Mouse (Mus musculus) embryonic facial prominence, embryonic 15.5 days (tissue): Measurements from ENCODE around the gene Agk. TPM values are rescaled to one million over a fixed set of nuclear protein-coding genes. Genes with fewer than 3 reads are reported as not detected.

ENCODE experiments used
- ATAC-seq: fragments of 200-750 bp; cut with Nextera tagmentation; 2 replicates; pipeline ENCODE4 v1.8.0; 2017; ENCODE audit warnings: low read depth, moderate TSS enrichment; ENCODE audit not compliant: insufficient number of reproducible peaks, low FRiP score, low TSS enrichment
- H3K27ac ChIP-seq: fragments of 300-500 bp; sonication (generic); replicated peaks from 2 replicates; pipeline ENCODE4 v1.5.1; 2015; ENCODE audit warnings: mild to moderate bottlenecking, inconsistent platforms
- H3K27me3 ChIP-seq: fragments of 300-500 bp; sonication (generic); 2 replicates; pipeline ENCODE4 v1.6.1; 2015; ENCODE audit warnings: inconsistent platforms
- H3K36me3 ChIP-seq: fragments of 300-500 bp; sonication (generic); 2 replicates; pipeline ENCODE4 v1.6.1; 2015; ENCODE audit warnings: mild to moderate bottlenecking, inconsistent platforms
- H3K4me1 ChIP-seq: fragments of 300-500 bp; sonication (generic); 2 replicates; pipeline ENCODE4 v1.6.1; 2015; ENCODE audit warnings: inconsistent platforms
- H3K4me2 ChIP-seq: fragments of 300-500 bp; sonication (generic); replicated peaks from 2 replicates; pipeline ENCODE4 v1.6.1; 2015; ENCODE audit warnings: mild to moderate bottlenecking, inconsistent platforms
- H3K4me3 ChIP-seq: fragments of 300-500 bp; sonication (generic); replicated peaks from 2 replicates; pipeline ENCODE4 v1.5.1; 2015; ENCODE audit warnings: mild to moderate bottlenecking, inconsistent platforms
- H3K9ac ChIP-seq: fragments of 300-500 bp; sonication (generic); 2 replicates; pipeline ENCODE4 v1.6.1; 2015; ENCODE audit warnings: inconsistent platforms
- H3K9me3 ChIP-seq: fragments of 300-500 bp; sonication (generic); replicated peaks from 2 replicates; pipeline ENCODE4 v1.6.1; 2016; ENCODE audit warnings: inconsistent platforms
- WGBS: fragments of 180-500 bp; shearing (Covaris S2); methylation state at CpG from one replicate; pipeline ENCODE4 v1.1.7; 2015; 5-methylcytosine and 5-hydroxymethylcytosine counted together
- polyA plus RNA-seq: library from polyadenylated mRNA; unstranded; fragments of >200 nt; fragmentation: Nextera tagmentation; extraction: Ambion mirVana; gene quantifications from 2 replicates; pipeline ENCODE4 v1.2.1, GENCODE M21; 2015

Agk gene
- polyA plus RNA-seq, 1 experiment from 2014 or later: 44.0 TPM

GRCm38 (mm10) chr6:40350856-40351255 lies 25.9 kb downstream of the Agk start:
- Histone ChIP-seq H3K27ac (no peak overlapping the region), H3K36me3 (peaks cover 13% of the 10 kb centered on the region; the same call in 1 of the 2 replicates), H3K9ac (no peak overlapping the region), H3K4me2 (no peak overlapping the region), H3K4me1 (0 out of 2 replicates have a peak, but pooled peaks cover 5% of the 10 kb centered on the region), H3K4me3 (no peak overlapping the region), H3K9me3 (no peaks in the 10 kb centered on the region), H3K27me3 (no peaks in the 10 kb centered on the region)
- ATAC-seq: no peak

DNA sequence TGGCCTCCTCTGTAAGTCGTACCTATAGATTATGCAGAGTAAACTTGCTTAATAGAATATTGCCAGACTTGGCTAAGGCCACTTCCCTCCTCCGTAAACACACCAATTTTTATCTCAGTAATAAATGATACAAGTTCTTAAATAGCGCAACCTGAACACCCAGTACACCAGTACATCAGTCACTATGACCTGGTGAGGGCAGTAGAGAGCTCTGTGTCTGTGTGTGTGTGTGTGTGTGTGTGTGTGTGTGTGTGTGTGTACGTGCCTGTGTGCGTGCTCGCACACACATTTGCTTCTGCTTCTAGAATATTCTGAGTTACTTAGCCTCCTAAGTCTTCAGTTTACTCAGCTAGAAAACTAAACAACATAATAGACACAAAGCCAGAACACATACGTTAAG lies 28.4 kb downstream of the Agk start:
- 90% methylated on average over 7 of the region's 7 CpGs for WGBS
- no peaks in the 10 kb centered on the region for H3K27me3 ChIP-seq
- H3K4me1 ChIP-seq: no peaks in the 10 kb centered on the region
- no peak overlapping the region for H3K27ac ChIP-seq
- H3K4me2 ChIP-seq: no peak overlapping the region
- H3K4me3 ChIP-seq: no peak overlapping the region
- peaks cover 13% of the 10 kb centered on the region; the same call in 1 of the 2 replicates for H3K36me3 ChIP-seq
- ATAC-seq: no peak
- no peaks in the 10 kb centered on the region for H3K9me3 ChIP-seq
- no peak overlapping the region for H3K9ac ChIP-seq

GRCm38 (mm10) chr6:40371031-40371430 lies 46.1 kb downstream of the Agk start:
- H3K4me3 ChIP-seq: no peak overlapping the region
- 96% methylated on average over 6 of the region's 6 CpGs for WGBS
- no peaks in the 10 kb centered on the region for H3K4me1 ChIP-seq
- ATAC-seq: no peak
- no peak overlapping the region for H3K27ac ChIP-seq
- H3K9ac ChIP-seq: no peak overlapping the region
- H3K36me3 ChIP-seq: peaks cover 10% of the 10 kb centered on the region; the same call in 1 of the 2 replicates
- H3K9me3 ChIP-seq: no peaks in the 10 kb centered on the region
- H3K27me3 ChIP-seq: no peaks in the 10 kb centered on the region
- no peak overlapping the region for H3K4me2 ChIP-seq

- Histone ChIP-seq H3K4me3 (no peak overlapping the region), H3K4me2 (no peak overlapping the region), H3K36me3 (peaks cover 8% of the 10 kb centered on the region; the same call in 1 of the 2 replicates), H3K27me3 (no peaks in the 10 kb centered on the region), H3K9ac (no peak overlapping the region), H3K4me1 (no peaks in the 10 kb centered on the region), H3K27ac (no peak overlapping the region), H3K9me3 (no peaks in the 10 kb centered on the region)
- WGBS: 86% methylated on average over 3 of the region's 3 CpGs
- no peak for ATAC-seq
Measured at GRCm38 (mm10) chr6:40380181-40380580, 55.2 kb downstream of the Agk start.

DNA sequence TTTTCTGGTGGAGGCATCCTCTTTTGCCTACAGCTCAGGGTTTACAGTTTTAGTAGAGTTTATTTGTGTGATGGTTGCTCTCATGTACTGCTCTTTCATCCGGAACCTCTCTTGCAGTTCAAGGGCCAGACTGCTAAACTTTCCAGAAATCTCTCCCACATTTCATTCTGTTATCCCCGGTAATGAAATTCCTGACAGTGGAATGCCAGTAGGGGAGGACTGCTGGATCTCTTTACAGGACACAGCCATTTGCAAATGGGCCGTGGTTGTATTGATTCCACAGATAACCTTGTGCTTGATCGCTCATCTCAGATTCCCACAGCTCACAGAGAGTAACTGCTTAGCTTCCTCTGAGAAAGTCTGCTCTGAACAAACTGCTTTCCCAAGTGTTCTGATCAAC lies 56.9 kb downstream of the Agk start:
- WGBS: 79% methylated on average over 4 of the region's 4 CpGs
- Histone ChIP-seq H3K9ac (no peak overlapping the region), H3K4me3 (no peak overlapping the region), H3K27me3 (no peaks in the 10 kb centered on the region), H3K36me3 (peaks cover 20% of the 10 kb centered on the region; the same call in 1 of the 2 replicates), H3K4me1 (no peaks in the 10 kb centered on the region), H3K27ac (no peak overlapping the region), H3K9me3 (no peaks in the 10 kb centered on the region), H3K4me2 (no peak overlapping the region)
- no peak for ATAC-seq

- Histone ChIP-seq H3K9me3 (no peaks in the 10 kb centered on the region), H3K36me3 (peaks cover 19% of the 10 kb centered on the region; the same call in 1 of the 2 replicates), H3K27ac (no peak overlapping the region), H3K4me1 (no peaks in the 10 kb centered on the region), H3K4me3 (no peak overlapping the region), H3K9ac (no peak overlapping the region), H3K27me3 (no peaks in the 10 kb centered on the region), H3K4me2 (no peak overlapping the region)
- ATAC-seq: no peak
- 68% methylated on average over 3 of the region's 3 CpGs for WGBS
Measured at GRCm38 (mm10) chr6:40385682-40386081, 60.7 kb downstream of the Agk start.

DNA sequence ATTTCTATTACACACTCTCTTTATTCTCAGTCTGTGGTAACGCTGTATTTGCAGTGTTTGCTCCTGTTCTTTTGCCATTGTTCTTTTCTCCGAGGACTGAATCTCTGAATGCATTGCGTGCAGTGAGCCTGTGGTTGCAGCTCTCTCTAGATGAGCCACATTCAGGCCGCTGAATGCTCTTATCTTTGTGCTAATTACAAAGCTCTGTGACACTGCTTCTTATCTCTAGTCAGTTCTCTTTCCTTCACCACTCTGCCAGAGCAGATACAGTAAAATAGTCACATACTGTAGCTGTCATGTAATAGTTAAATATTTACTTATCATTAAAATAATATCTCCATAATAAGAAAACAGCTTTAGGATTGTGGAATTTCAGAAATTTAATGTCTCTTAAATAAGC lies 63.7 kb downstream of the Agk start:
- H3K4me2 ChIP-seq: no peak overlapping the region
- H3K36me3 ChIP-seq: peaks cover 20% of the 10 kb centered on the region; the same call in 1 of the 2 replicates
- H3K9me3 ChIP-seq: no peaks in the 10 kb centered on the region
- H3K27ac ChIP-seq: no peak overlapping the region
- no peak overlapping the region for H3K4me3 ChIP-seq
- ATAC-seq: no peak
- H3K9ac ChIP-seq: no peak overlapping the region
- 87% methylated on average over 4 of the region's 4 CpGs for WGBS
- no peaks in the 10 kb centered on the region for H3K4me1 ChIP-seq
- no peaks in the 10 kb centered on the region for H3K27me3 ChIP-seq

DNA sequence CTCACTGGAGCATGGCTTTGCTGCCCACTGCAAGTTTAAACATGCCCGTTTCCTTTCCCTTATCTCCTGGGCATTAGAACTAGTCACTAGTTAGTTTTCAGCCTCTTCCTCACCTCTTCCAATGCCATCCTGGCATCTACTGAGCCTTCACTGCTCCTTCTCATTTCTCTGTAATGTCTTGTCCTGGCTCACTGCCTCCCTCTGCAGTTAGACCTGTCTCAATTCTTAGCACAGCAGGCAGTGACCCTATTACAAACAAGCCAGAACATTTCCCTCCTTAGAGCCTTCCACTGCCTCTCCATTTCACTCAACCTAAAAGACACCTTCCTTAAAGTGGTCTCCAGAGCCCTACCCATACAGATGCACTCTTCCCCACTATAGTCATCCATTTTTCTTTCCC lies 66.0 kb downstream of the Agk start:
- no peaks in the 10 kb centered on the region for H3K4me1 ChIP-seq
- no peaks in the 10 kb centered on the region for H3K9me3 ChIP-seq
- H3K4me3 ChIP-seq: no peak overlapping the region
- H3K36me3 ChIP-seq: peaks cover 25% of the 10 kb centered on the region
- 81% methylated on average over 1 of the region's 1 CpGs for whole genome bisulfite sequencing
- H3K9ac ChIP-seq: no peak overlapping the region
- H3K27me3 ChIP-seq: no peaks in the 10 kb centered on the region
- ATAC-seq: no peak
- H3K27ac ChIP-seq: no peak overlapping the region
- H3K4me2 ChIP-seq: no peak overlapping the region

- ATAC-seq: peak; percentile 57; the same call in 1 of the 2 replicates
- peaks cover 28% of the 10 kb centered on the region for H3K36me3 ChIP-seq
- no peak overlapping the region for H3K4me3 ChIP-seq
- no peak overlapping the region for H3K4me2 ChIP-seq
- no peaks in the 10 kb centered on the region for H3K27me3 ChIP-seq
- no peaks in the 10 kb centered on the region for H3K9me3 ChIP-seq
- no peak overlapping the region for H3K27ac ChIP-seq
- no peaks in the 10 kb centered on the region for H3K4me1 ChIP-seq
- no peak overlapping the region for H3K9ac ChIP-seq
- WGBS: 34% methylated on average over 3 of the region's 3 CpGs
Measured at GRCm38 (mm10) chr6:40393213-40393612, 68.2 kb downstream of the Agk start.

- H3K4me2 ChIP-seq: no peak overlapping the region
- no peak overlapping the region for H3K4me3 ChIP-seq
- no peaks in the 10 kb centered on the region for H3K4me1 ChIP-seq
- WGBS: 86% methylated on average over 2 of the region's 2 CpGs
- peaks cover 61% of the 10 kb centered on the region for H3K36me3 ChIP-seq
- no peaks in the 10 kb centered on the region for H3K27me3 ChIP-seq
- no peaks in the 10 kb centered on the region for H3K9me3 ChIP-seq
- H3K27ac ChIP-seq: no peak overlapping the region
- no peak for ATAC-seq
- H3K9ac ChIP-seq: no peak overlapping the region
Measured at GRCm38 (mm10) chr6:40402031-40402430, 77.1 kb downstream of the Agk start.

DNA sequence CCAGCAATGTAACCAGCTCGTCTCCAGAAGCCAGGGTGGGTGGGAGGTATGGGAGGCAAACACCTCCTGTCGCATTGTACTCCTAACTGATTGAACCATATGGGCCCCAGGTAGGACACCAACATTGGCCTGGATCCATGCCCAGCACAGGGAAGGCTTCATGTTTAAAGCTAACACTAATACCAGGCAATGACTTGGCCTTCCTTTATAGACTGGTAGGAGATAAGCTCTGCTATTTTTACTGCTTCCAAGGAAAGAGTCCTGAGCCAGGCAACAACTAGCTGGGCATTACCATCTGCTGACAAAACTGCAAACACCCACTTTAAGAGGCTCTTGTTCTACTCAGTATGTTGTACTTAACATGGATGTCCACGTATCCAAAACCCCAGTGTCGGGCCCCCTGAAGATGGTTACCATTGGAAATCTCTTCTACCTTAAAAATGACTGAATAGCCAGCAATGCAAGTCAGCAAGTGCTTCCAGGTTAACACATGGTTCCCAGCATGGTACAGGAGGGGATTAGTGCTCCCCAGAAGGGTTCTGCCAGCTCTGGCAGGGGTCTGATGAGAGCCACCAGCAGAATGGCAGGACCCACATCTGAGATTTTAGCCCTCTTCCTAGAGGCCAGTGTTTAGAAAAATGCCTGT lies 78.8 kb downstream of the Agk start:
- Histone ChIP-seq H3K9me3 (no peaks in the 10 kb centered on the region), H3K27me3 (no peaks in the 10 kb centered on the region), H3K4me2 (no peak overlapping the region), H3K4me1 (no peaks in the 10 kb centered on the region), H3K27ac (no peak overlapping the region), H3K9ac (no peak overlapping the region), H3K36me3 (peaks cover 60% of the 10 kb centered on the region), H3K4me3 (no peak overlapping the region)
- no peak for ATAC-seq
- WGBS: 92% methylated on average over 4 of the region's 4 CpGs

DNA sequence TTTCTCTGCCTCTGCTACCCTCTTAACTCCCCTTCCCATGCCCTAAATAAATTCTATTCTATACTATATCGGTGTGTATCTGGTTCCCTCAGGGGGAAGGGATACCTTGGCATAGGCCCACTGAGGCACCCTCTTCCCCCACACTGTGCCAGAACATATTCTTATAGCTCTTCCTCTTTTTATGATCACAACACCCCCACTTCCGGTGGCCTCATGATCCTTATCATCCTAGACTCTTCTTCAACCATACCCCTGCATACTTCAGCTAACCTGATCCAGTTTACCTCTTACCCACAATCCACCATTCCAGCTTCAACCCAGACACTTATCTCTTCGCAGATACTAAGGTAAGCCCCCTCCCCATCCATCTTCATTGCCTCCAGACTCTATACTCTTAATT lies 86.1 kb downstream of the Agk start:
- Histone ChIP-seq H3K9ac (no peak overlapping the region), H3K4me2 (no peak overlapping the region), H3K4me3 (no peak overlapping the region), H3K27ac (no peak overlapping the region), H3K9me3 (no peaks in the 10 kb centered on the region), H3K4me1 (no peaks in the 10 kb centered on the region), H3K27me3 (no peaks in the 10 kb centered on the region), H3K36me3 (peaks cover 25% of the 10 kb centered on the region)
- 87% methylated on average over 3 of the region's 3 CpGs for WGBS
- ATAC-seq: no peak
